Mouse (Mus musculus): Measurements from ENCODE around the gene Zfp709. TPM values are rescaled to one million over a fixed set of nuclear protein-coding genes. Genes with fewer than 3 reads are reported as not detected.
"Not testable (repeated sequence)": the region's sequence is repeated elsewhere in the genome, so short reads cannot be mapped to it uniquely, and the experiment has no call there.

Gene Zfp709
- 2.8 and 2.9 TPM in 2 replicates for total RNA-seq (2012; rRNA removed)
- 3.6 and 4.5 TPM in 2 replicates for total RNA-seq (2014; rRNA removed)
- polyA plus RNA-seq (2012; ENCODE audit: insufficient read length, low read depth): 0.94 and 1.4 TPM in 2 replicates

DNA sequence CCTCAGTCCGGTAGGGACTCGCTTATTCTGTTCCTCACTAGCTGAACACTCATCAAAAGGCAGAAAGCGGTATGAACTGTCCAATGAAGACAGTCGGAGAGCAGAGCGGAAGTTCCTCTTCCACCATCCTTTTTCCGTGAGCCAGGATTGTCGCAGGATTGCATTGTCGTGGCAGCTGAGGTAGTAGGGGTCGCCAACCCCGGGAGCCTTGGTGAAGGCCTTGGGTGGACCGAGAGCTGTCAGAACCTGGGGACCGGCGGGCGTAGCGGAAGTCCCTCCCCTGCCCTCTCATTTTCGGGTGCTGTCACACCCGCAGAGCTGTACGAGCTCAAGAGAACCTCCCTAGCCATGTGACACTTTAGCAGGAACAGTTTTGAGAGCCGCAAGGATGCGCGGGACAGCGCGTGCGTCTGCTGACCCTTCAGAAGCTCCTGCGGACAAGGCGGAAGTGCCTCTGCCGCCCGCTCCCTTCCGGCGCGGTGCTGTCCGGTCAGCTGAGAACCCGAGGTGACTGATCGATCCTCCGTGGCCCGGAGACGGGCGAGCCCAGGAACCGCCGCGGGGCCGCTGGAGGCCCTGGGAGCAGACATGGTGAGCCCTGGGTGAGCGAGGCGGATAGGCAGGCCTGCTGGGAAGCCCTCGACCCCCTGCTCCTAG, at the start of gene Zfp709:
TSS of gene Zfp709 (plus strand) at position 402 of the 657 bp plus-strand sequence.
- in situ Hi-C loops (cut with MboI; ENCODE audit: low pct_ligation_motif_present, low pct_unique_long_range_greater_than_20kb, low sequenced_read_pairs): no loop called here
- H3K4me3 ChIP-seq (replicated peaks in 1 of 3; ENCODE audit: low read depth in 2 of 3, low read length in 2 of 3, poor library complexity in 1 of 3): peak within 1 kb of the TSS; percentile 66 to 77 (median 69)

DNA sequence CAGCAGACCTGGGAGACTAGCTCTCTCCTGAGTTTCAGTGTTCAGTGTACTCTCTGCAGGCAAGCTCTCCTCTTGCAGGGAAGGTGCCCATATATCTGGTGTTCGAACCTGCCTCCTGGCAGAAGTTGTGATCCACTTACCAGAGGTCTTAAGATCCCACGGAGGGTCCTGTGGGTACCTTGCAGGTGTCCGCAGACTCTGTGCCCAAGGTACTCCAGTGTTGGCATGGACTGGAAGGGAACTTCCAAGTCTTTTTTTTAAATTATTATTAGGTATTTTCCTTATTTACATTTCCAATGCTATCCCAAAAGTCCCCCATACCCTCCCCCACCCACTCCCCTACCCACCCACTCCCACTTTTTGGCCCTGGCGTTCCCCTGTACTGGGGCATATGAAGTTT, 43.6 kb upstream of the Zfp709 start:
- DNase-seq (ENCODE audit: extremely low read depth); dilution Hi-C loops (cut with MboI; ENCODE audit: extremely low pct_ligation_motif_present, extremely low pct_unique_long_range_greater_than_20kb, low sequenced_read_pairs); H3K27me3 ChIP-seq (replicated peaks): not testable (repeated sequence)

More for the DNA sequence above, at the start of gene Zfp709:
- Histone ChIP-seq H3K4me2 (ENCODE audit: insufficient read depth, low read depth, poor library complexity, severe bottlenecking) (peak within 1 kb of the TSS; percentile 33), H3K9ac (ENCODE audit: insufficient read depth, low read depth) (peak within 1 kb of the TSS; percentile 91), H3K27ac (ENCODE audit: insufficient read depth, low read depth) (no peak within 1 kb of the TSS), H3K27me3 (replicated peaks) (no peaks in the 10 kb centered on the region), H3K9me3 (replicated peaks; ENCODE audit: low read length) (peaks cover 13% of the 10 kb centered on the region), H3K79me2 (replicated peaks; ENCODE audit: control insufficient read depth, extremely low read depth, insufficient read depth, poor library complexity, severe bottlenecking) (0 out of 2 replicates have a peak, but pooled peaks cover 2% of the 10 kb centered on the region), H3K36me3 (replicated peaks in 1 of 2; ENCODE audit: control insufficient read depth in 1 of 2, insufficient read depth in 1 of 2, low read length in 1 of 2) (peaks cover 11 to 18% of the 10 kb centered on the region in 2 experiments), H3K4me1 (ENCODE audit: control insufficient read depth in 1 of 2, insufficient read depth in 2 of 2) (0 out of 4 replicates have a peak, but pooled peaks cover 0 to 2% of the 10 kb centered on the region in 2 experiments)
- TF ChIP-seq NELFE (IDR thresholded peaks at IDR 0.05; ENCODE audit: low read depth, low read length): peak; percentile 64
- no peak for TF ChIP-seq IRF4 (IDR thresholded peaks at IDR 0.05; ENCODE audit: low read depth, low read length)
- no peak for TF ChIP-seq GABPA (IDR thresholded peaks at IDR 0.05; ENCODE audit: insufficient replicate concordance, low read depth, low read length)
- no peak for TF ChIP-seq POLR2AphosphoS2 (IDR thresholded peaks at IDR 0.05; ENCODE audit: low read depth, low read length)
- no peak for TF ChIP-seq ZNF384 (IDR thresholded peaks at IDR 0.05; ENCODE audit: low read depth, low read length)
- TF ChIP-seq MEF2A (IDR thresholded peaks at IDR 0.05; ENCODE audit: borderline replicate concordance, low read depth, low read length): no peak
- TF ChIP-seq MYC (IDR thresholded peaks at IDR 0.05; ENCODE audit: low read depth, low read length): no peak; the same call in 1 of the 2 replicates
- no peak for TF ChIP-seq JUND (conservative IDR thresholded peaks at IDR 0.05; ENCODE audit: low read depth, low read length)
- no peak for TF ChIP-seq ETS1 (conservative IDR thresholded peaks at IDR 0.05; ENCODE audit: low read depth, low read length)
- TF ChIP-seq JUN (IDR thresholded peaks at IDR 0.05; ENCODE audit: insufficient read depth, low read depth, low read length): no peak
- no peak for TF ChIP-seq SMC3 (IDR thresholded peaks at IDR 0.05; ENCODE audit: low read depth, low read length)
- no peak for TF ChIP-seq ZKSCAN1 (IDR thresholded peaks at IDR 0.05; ENCODE audit: borderline replicate concordance, low read depth, low read length)
- TF ChIP-seq TCF12 (IDR thresholded peaks at IDR 0.05; ENCODE audit: low read depth, low read length): peak; percentile 43; the same call in 1 of the 2 replicates
- TF ChIP-seq CHD2 (IDR thresholded peaks at IDR 0.05; ENCODE audit: low read length): no peak
- TF ChIP-seq BHLHE40 (IDR thresholded peaks at IDR 0.05; ENCODE audit: low read depth, low read length): no peak
- TF ChIP-seq PAX5 (IDR thresholded peaks at IDR 0.05; ENCODE audit: low read length): no peak
- no peak for TF ChIP-seq E2F4 (IDR thresholded peaks at IDR 0.05; ENCODE audit: insufficient replicate concordance, low read depth, low read length)
- TF ChIP-seq MXI1 (IDR thresholded peaks at IDR 0.05; ENCODE audit: low read depth, low read length): peak; percentile 34; the same call in 1 of the 2 replicates
- no peak for TF ChIP-seq USF2 (conservative IDR thresholded peaks at IDR 0.05; ENCODE audit: low read depth, low read length)
- TF ChIP-seq ELF1 (IDR thresholded peaks at IDR 0.05; ENCODE audit: low read depth, low read length): peak; percentile 87
- TF ChIP-seq UBTF (IDR thresholded peaks at IDR 0.05; ENCODE audit: low read depth, low read length): no peak
- TF ChIP-seq CHD1 (IDR thresholded peaks at IDR 0.05; ENCODE audit: low read depth, low read length): no peak
- TF ChIP-seq HCFC1 (IDR thresholded peaks at IDR 0.05; ENCODE audit: low read depth, low read length): peak; percentile 60
- no peak for TF ChIP-seq KAT2A (IDR thresholded peaks at IDR 0.05; ENCODE audit: insufficient replicate concordance, low read length)
- TF ChIP-seq TBP (conservative IDR thresholded peaks at IDR 0.05; ENCODE audit: low read depth, low read length): no peak
- TF ChIP-seq MAFK (IDR thresholded peaks at IDR 0.05; ENCODE audit: insufficient replicate concordance, low read length): no peak
- peak; percentile 52; the same call in 1 of the 2 replicates for TF ChIP-seq MAX (IDR thresholded peaks at IDR 0.05; ENCODE audit: low read length)
- peak; percentile 53 for TF ChIP-seq POLR2A (IDR thresholded peaks at IDR 0.05; ENCODE audit: low read depth, low read length)
- TF ChIP-seq NRF1 (IDR thresholded peaks at IDR 0.05; ENCODE audit: low read depth, low read length): peak; percentile 74
- no peak for TF ChIP-seq RCOR1 (conservative IDR thresholded peaks at IDR 0.05; ENCODE audit: low read depth, low read length)
- no peak for TF ChIP-seq MAZ (IDR thresholded peaks at IDR 0.05; ENCODE audit: low read depth, low read length)
- 0 out of 2 replicates have a peak, but pooled peaks have one; percentile 36 for TF ChIP-seq SIN3A (IDR thresholded peaks at IDR 0.05; ENCODE audit: low read length)
- TF ChIP-seq CTCF (conservative IDR thresholded peaks at IDR 0.05 in 1 of 2, IDR thresholded peaks at IDR 0.05 in 1 of 2; ENCODE audit: low read depth in 2 of 2, low read length in 2 of 2): no peak
- no peak for TF ChIP-seq ZC3H11A (IDR thresholded peaks at IDR 0.05; ENCODE audit: low read depth, low read length)
- TF ChIP-seq ZMIZ1 (IDR thresholded peaks at IDR 0.05; ENCODE audit: low read depth, low read length): 0 out of 2 replicates have a peak, but pooled peaks have one; percentile 25
- TF ChIP-seq RAD21 (IDR thresholded peaks at IDR 0.05; ENCODE audit: low read depth, low read length): no peak
- no peak for TF ChIP-seq EP300 (IDR thresholded peaks at IDR 0.05; ENCODE audit: low read length)
- TF ChIP-seq USF1 (IDR thresholded peaks at IDR 0.05; ENCODE audit: low read depth, low read length): peak; percentile 24; the same call in 1 of the 2 replicates
- dilution Hi-C loops (cut with MboI; ENCODE audit: extremely low pct_ligation_motif_present, extremely low pct_unique_long_range_greater_than_20kb, low sequenced_read_pairs): no loop called here
- peak; percentile 42 for DNase-seq (ENCODE audit: extremely low read depth)

More for the DNA sequence above, 43.6 kb upstream of the Zfp709 start:
- H3K4me2 ChIP-seq (ENCODE audit: insufficient read depth, low read depth, poor library complexity, severe bottlenecking); H3K4me3 ChIP-seq (replicated peaks in 1 of 3; ENCODE audit: low read depth in 2 of 3, low read length in 2 of 3, poor library complexity in 1 of 3); H3K9ac ChIP-seq (ENCODE audit: insufficient read depth, low read depth); H3K36me3 ChIP-seq (replicated peaks in 1 of 2; ENCODE audit: control insufficient read depth in 1 of 2, insufficient read depth in 1 of 2, low read length in 1 of 2); H3K4me1 ChIP-seq (ENCODE audit: control insufficient read depth in 1 of 2, insufficient read depth in 2 of 2); H3K27ac ChIP-seq (ENCODE audit: insufficient read depth, low read depth); H3K9me3 ChIP-seq (replicated peaks; ENCODE audit: low read length); H3K79me2 ChIP-seq (replicated peaks; ENCODE audit: control insufficient read depth, extremely low read depth, insufficient read depth, poor library complexity, severe bottlenecking); in situ Hi-C loops (cut with MboI; ENCODE audit: low pct_ligation_motif_present, low pct_unique_long_range_greater_than_20kb, low sequenced_read_pairs): not testable (repeated sequence)
